Mouse (Mus musculus) right cerebral cortex, postnatal 25 days (tissue): ENCODE results near the gene Igf1r.

ENCODE experiments used
- DNase-seq: peaks from one replicate; pipeline ENCODE4 v3.0.0; 2022

Igf1r gene

DNA sequence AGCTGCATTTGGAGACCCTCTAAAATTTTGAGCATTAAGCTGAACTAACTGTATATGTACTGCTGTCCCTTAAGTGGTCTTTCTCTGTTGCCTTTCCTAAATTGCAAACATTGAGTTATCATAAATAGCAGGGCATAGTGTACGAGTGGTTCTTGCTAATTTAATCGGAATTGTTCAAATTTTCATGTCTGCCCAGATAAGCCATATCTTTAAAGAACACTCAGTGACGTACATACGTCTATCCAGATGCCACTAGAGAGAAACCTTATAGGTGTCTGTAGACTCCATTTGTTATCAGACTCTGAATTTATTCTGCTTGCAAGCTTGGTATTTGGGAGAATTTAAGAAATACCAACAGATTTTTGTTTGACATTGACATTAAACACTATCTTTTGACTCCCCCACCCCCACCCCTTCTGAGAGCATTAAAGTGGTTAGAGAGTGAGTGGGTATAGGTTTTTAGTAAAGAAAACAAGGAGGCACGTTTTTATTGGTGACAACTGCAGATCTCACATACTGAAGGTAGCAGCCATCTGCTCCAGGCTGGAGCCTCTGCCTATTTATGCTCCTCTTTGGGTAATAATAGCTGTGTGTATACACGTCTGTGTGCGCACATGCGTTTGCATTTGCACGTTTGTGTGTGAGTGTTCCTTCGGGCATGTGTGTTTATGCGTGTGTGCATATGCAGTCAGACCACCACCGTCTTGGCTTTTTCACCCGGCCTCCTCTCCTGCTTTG is 58.9 kb downstream of the Igf1r start:
- DNase-seq = no peak

DNA sequence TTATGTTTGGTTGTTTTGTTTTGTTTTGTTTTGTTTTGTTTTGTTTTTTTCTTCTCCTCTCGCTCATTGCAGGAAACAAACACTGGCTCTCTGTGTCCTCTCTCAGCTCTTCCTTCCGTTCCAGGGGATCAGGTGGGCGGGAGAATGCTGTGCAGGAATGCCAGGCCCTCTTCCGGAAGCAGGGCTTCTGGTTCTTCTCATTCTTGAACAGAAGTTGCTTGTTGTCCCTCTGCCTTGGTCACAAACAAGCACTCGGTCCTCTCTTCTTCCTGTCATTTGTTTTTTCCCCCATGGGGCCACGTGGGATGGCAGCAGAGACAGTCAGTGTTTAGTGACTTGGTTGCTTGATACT is 59.5 kb downstream of the Igf1r start:
- DNase-seq = no peak

- DNase-seq = no peak
These were observed 61.9 kb downstream of the Igf1r start for GRCm38 (mm10) chr7:68014495-68014894.

GRCm38 (mm10) chr7:68015404-68015803 is 62.8 kb downstream of the Igf1r start:
- DNase-seq = no peak

DNA sequence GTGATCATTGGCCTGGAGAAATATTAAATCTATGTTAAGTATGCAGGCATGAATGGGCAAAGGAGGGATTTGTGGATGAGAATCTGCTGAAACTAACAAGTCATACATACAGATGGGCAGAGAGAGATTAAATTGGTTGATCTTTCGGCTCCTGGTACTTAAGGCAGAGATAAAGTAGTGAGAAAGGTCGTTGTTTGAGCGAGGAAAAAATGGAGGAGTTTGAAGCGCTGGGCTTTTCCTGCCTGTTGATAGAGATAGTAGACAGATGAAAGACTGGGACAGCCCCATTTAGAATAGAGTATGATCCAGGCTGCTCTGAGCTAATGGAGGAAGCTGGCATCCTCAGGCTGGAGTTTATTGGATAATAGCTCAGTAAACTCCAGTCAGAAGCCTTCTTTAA is 65.4 kb downstream of the Igf1r start:
- no peak for DNase-seq

- DNase-seq = no peak
These were observed 67.9 kb downstream of the Igf1r start for GRCm38 (mm10) chr7:68020556-68020955.

DNA sequence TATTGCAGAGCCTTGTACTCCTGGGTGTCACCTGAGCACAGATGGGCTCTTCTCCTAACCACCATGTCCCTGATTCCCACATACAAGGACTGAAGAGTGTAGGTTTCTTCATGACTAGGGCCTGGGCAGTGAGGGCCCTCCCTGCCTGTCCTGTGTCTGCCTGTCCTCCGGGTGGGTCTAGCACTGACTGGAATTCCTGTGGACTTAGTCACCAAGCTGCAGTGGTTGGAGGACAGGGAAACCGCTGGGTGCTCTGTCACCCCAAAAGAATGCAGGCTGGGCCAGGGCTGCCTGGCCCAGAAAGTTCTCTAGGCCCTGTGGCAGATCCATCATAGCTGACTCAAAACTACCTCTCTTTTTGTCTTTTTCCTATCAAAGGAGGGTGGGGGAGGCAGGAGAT is 69.1 kb downstream of the Igf1r start:
- no peak for DNase-seq

- DNase-seq = no peak
These were observed 69.6 kb downstream of the Igf1r start for GRCm38 (mm10) chr7:68022188-68022587.

- no peak for DNase-seq
These were observed 71.3 kb downstream of the Igf1r start for GRCm38 (mm10) chr7:68023882-68024281.

DNA sequence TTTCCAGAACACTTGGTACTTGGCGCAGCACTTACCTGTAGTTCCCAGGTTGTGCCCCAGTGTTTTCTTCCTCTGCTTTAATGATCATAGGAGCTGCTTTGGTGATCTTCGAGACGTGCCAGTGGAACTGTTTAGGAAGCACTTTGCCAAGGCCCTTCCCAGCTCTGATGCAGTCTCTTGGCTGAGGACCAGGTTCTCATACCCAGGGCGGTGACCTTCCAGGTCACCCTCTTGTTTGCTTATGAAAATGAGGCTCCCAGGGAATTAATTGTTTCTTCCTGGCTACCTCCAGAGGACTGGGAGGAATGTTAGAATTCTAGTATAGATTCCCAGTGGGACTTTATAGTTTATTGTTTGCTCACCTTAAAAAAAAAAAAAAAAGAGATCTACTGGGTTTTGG is 72.0 kb downstream of the Igf1r start:
- no peak for DNase-seq

- no peak for DNase-seq
These were observed 72.8 kb downstream of the Igf1r start for GRCm38 (mm10) chr7:68025396-68025795.

DNA sequence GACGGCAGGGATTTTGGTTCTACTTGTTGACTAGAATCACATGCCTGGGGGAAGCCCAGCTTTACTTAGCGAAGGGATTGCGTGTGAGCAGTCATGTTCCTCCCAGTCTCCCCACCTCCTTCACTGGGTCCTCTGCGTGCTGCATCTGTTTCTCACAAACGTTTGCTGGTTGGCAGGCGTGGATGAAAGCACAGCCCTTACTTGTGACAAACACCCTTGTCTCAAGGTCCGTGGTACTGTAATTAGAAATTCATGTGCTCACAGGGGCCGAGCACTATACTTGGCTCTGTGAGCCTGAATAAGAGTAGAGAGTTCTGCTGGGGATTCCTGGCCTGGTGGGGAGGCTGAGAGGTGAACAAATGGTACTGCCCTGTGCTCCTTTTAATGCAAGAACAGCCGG is 73.4 kb downstream of the Igf1r start:
- no peak for DNase-seq

- no peak for DNase-seq
These were observed 75.5 kb downstream of the Igf1r start for GRCm38 (mm10) chr7:68028167-68028566.

DNA sequence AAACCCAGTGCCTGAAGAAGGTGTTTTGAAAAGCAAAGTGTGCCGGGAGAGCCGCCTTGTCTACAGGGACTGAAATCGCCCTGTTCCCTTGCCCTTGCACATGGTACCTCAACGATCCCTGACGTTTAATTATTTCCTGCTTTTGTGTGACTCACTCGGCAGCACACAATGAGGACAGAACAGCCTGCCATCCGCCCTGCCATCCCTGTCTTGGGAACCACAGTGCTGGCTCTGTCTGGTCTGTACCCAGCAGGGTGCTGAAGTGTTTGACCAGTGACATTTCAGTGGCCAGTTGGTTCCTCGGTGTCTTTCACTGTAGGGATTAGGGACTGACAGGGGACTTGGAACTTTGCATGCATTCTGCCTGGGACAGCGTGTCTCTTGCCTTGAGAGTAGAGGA is 78.2 kb downstream of the Igf1r start:
- DNase-seq = no peak

GRCm38 (mm10) chr7:68036527-68036926 is 83.9 kb downstream of the Igf1r start:
- no peak for DNase-seq

DNA sequence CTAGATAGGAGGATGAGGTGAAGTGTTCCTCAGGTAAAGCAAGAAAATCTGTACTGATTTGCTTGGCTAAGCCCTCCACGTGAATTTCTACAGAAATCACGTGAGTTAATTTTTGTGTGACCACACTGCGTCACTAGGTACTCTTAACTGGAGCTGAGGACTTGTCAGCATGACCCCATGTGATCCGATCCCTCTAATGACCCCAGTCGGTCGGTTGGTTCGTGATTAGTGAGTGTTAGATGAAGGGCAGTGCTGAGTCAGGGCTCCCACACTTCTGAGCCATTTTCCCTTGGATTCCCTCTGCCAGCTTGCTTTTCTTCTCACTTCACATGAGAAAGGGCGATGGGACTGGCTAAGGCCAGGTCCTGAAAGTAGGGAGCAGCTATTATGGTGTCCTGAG is 86.2 kb downstream of the Igf1r start:
- no peak for DNase-seq

- DNase-seq = no peak
These were observed 86.9 kb downstream of the Igf1r start for GRCm38 (mm10) chr7:68039550-68039949.

DNA sequence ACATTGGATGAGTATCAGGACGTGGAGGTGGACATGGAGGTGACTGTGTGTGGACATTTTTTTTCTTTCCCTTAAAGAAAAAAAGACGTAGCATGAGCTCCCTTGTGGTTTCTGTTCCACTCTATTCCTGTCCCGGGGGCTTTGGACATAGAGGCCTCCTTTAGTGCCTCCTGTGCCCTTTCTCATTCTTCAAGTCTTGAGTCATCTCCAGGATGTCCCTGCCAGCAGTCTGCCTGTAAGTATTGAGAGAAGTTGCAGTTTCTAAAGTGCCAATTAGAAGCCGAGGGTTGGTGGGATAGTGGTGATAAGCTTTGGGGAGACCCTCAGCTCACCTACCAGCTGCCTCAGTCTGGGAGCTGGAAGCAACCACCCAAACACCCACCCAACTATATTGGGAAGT is 92.0 kb downstream of the Igf1r start:
- DNase-seq = no peak

- no peak for DNase-seq
These were observed 94.5 kb downstream of the Igf1r start for GRCm38 (mm10) chr7:68047152-68047551.

GRCm38 (mm10) chr7:68048532-68048931 is 95.9 kb downstream of the Igf1r start:
- no peak for DNase-seq

DNA sequence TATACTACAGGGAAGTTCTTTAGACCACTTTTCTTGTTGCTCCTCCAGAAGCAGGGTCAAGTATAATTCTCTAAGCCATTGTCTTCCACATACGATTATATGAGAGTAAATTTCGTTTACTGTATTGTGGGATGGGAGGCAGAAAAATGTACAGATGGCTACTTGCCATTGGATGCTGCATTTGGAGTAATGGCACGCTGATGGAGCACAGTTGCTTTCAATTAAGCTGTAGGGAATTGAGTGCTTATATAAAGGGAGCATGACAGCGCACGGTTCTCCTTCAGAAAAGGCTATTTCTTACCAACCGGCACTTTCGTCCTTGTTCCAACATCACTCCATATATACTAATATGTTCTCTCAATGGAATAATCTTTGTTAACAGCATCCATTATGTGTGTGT is 96.4 kb downstream of the Igf1r start:
- no peak for DNase-seq

DNA sequence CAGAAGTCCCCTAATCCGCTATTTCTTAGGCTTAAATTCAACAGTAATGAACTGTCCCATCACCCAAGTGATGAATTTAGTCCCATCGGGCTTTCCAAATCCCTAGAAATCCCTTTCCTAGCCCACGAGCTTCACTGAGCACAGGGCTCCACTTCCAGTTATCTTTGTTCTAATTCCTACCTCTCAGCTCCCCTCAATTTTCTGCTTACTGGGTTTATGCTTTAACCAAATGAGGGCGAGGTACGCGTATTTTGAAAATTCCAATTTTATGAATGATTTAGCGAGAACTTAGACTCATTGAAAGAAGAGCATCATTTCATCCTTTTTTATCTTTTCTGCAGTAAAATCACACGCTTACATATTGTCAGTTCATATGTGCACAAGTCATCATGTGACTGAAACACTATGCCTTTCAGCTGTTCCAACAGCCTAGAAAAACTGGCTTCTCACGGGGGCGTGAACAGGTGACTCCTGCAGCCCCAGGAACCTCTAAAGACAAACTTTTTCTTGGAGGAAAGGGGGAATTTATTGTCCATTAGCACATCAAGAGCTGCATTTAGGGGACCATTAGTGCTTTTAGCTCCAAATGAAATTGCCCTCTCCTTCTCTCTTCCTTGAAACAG is 100.5 kb downstream of the Igf1r start:
- DNase-seq = no peak

DNA sequence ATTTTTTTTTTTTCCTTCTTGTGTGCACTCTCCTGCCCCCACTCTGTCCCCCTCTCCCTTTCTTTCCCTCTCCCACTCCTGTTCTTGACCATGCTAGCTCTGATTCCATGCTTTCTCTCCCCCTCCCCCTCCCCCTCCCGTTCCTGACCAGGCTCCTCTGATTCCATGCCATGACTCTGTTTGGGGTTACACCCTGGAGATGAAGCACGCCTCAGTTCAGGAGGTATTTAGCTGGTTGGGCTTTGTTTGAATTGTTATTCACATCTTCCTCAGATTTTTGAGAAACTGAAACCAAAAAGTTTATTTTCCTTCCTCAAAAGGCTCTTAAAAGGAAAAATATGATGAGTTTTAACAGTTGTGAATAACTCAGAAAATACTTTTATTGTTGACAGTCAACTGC is 101.9 kb downstream of the Igf1r start:
- no peak for DNase-seq

DNA sequence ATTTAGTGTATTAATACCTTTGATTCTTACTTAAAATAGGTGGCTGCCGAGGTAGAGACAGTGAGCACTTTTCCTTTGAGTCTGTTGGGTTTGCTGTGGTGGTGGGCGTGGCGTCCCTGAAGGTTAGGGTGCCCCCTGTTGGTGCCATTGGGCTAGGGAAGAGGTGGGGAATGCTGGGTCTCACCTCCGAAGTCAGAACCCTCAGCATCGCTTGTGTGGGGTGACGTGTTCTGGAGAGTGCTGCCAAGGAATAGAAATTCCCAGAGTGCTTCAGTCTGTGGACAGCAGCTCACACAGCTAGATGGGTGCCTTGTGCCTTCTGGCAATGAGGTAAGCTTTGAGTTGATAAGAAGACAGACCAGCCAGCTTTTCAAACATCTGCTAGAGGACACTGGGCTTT is 102.3 kb downstream of the Igf1r start:
- DNase-seq = no peak

GRCm38 (mm10) chr7:68057010-68057409 is 104.4 kb downstream of the Igf1r start:
- no peak for DNase-seq
